Comparison of ENCODE assay signal across 8 mouse cellular contexts in genomic region chr5:75156554-75157036, GRCm38 (mm10). TPM values are rescaled to one million over a fixed set of nuclear protein-coding genes. Genes with fewer than 3 reads are reported as not detected.
DNase-seq lines count a peak whose midpoint lies in the region; ATAC-seq and TF ChIP-seq lines count a peak whose summit lies in the region.

No protein-coding gene starts in this region.

- H3K9me3 ChIP-seq in hindbrain, embryonic 12.5 days (replicated peaks): no peaks in the 10 kb centered on the region
- H3K9me3 ChIP-seq in liver, embryonic 14.5 days (ENCODE audit: control insufficient read depth, low read length): no peaks in the 10 kb centered on the region

- H3K27ac ChIP-seq in hindbrain, embryonic 12.5 days: peak overlapping the region; percentile 83
- no peak overlapping the region for H3K27ac ChIP-seq in liver, embryonic 14.5 days

- peak overlapping the region; percentile 90 for H3K4me2 ChIP-seq in hindbrain, embryonic 12.5 days (replicated peaks)
- H3K4me2 ChIP-seq in liver, embryonic 14.5 days (ENCODE audit: low read depth): peak overlapping the region; percentile 51

- no peak for TF ChIP-seq EP300 in liver, embryonic 14.5 days (IDR thresholded peaks at IDR 0.05; ENCODE audit: low read depth)

- H3K9ac ChIP-seq in hindbrain, embryonic 12.5 days: peak overlapping the region; percentile 65
- no peak overlapping the region for H3K9ac ChIP-seq in liver, embryonic 14.5 days (replicated peaks)

- peak overlapping the region; percentile 53 for H3K4me3 ChIP-seq in hindbrain, embryonic 12.5 days
- H3K4me3 ChIP-seq in liver, embryonic 14.5 days (ENCODE audit: insufficient read depth in 1 of 2, low read depth in 2 of 2, low read length in 2 of 2): peak overlapping the region; percentile 6 to 28

- peak; percentile 14 for DNase-seq in cerebellum, adult 11-12 months
- no peak for DNase-seq in cerebellum, adult 9-11 months
- peak; percentile 23 to 25 for DNase-seq in B cell, adult 2 months
- DNase-seq in embryo, embryonic 11.5 days (ENCODE audit: low read depth, low spot score): peak; percentile 46
- DNase-seq in liver, embryonic 14.5 days (ENCODE audit: low read depth in 3 of 3, low spot score in 3 of 3): no peak
- peak; percentile 64 for DNase-seq in retina, embryonic 14.5 days (ENCODE audit: low spot score)
- no peak for DNase-seq in adrenal gland, postnatal 25 days

- peaks cover 48% of the 10 kb centered on the region for H3K27me3 ChIP-seq in hindbrain, embryonic 12.5 days
- peaks cover 49% of the 10 kb centered on the region for H3K27me3 ChIP-seq in liver, embryonic 14.5 days (ENCODE audit: control insufficient read depth, insufficient read depth, low read length)

- H3K36me3 ChIP-seq in hindbrain, embryonic 12.5 days: no peaks in the 10 kb centered on the region
- no peaks in the 10 kb centered on the region for H3K36me3 ChIP-seq in liver, embryonic 14.5 days (replicated peaks; ENCODE audit: control insufficient read depth, insufficient read depth, low read depth)

- TF ChIP-seq CTCF in liver, embryonic 14.5 days (IDR thresholded peaks at IDR 0.05; ENCODE audit: low read depth): no peak

- peaks cover 31% of the 10 kb centered on the region for H3K4me1 ChIP-seq in hindbrain, embryonic 12.5 days
- no peaks in the 10 kb centered on the region; a peak in 1 of 4 replicates for H3K4me1 ChIP-seq in liver, embryonic 14.5 days (replicated peaks; ENCODE audit: control insufficient read depth in 2 of 2, insufficient read depth in 2 of 2, low read length in 1 of 2)

- ATAC-seq in hindbrain, embryonic 12.5 days (ENCODE audit: low FRiP score): peak; percentile 66
- ATAC-seq in liver, embryonic 14.5 days (ENCODE audit: insufficient read depth): no peak

- 1% methylated on average over 21 of the region's 21 CpGs for WGBS in hindbrain, embryonic 12.5 days
- under 1% methylated on average over 21 of the region's 21 CpGs for WGBS in liver, embryonic 14.5 days (ENCODE audit: insufficient replicate concordance)

RNA-seq across cellular contexts. Expression of gene Pdgfra, which starts 4.5 kb away (rescaled TPM):
- 50.1 and 60.1 TPM in 2 replicates for polyA plus RNA-seq in hindbrain, embryonic 12.5 days (2016; fragmentation: Nextera tagmentation; extraction: Ambion mirVana)
- 0.86 and 1.6 TPM in 2 replicates for polyA plus RNA-seq in liver, embryonic 14.5 days (2012; rRNA removed)
- polyA plus RNA-seq in liver, embryonic 14.5 days (2014; fragmentation: Nextera tagmentation; extraction: Ambion mirVana): 1.2 and 1.8 TPM in 2 replicates
- 20.0 and 22.9 TPM in 2 replicates for total RNA-seq in adrenal gland, postnatal 25 days (2021)

Comparison
In these comparisons a context has a peak if more than half of its experiments do, and no peak if none do; other contexts are left out.
1. DNase-seq: peak in cerebellum, adult 11-12 months (single experiment), B cell, adult 2 months (2 of 2), embryo, embryonic 11.5 days (single experiment) and retina, embryonic 14.5 days (single experiment); none in cerebellum, adult 9-11 months (single experiment), liver, embryonic 14.5 days (0 of 3) and adrenal gland, postnatal 25 days (single experiment).
2. RNA of gene Pdgfra, which starts 4.5 kb away (polyA plus RNA-seq): 50.1 to 60.1 TPM in hindbrain, embryonic 12.5 days; 0.86 to 1.8 TPM in liver, embryonic 14.5 days; every median in the first group is over 10 times any median in the second.